Mouse (Mus musculus) brain, embryonic 14.5 days (tissue): ENCODE measurements around the gene Ksr2.

ENCODE experiments used
- CTCF ChIP-seq: fragments of 200-500 bp; IDR thresholded peaks from 2 replicates; pipeline ENCODE4 v1.5.1; 2012; ENCODE audit warnings: inconsistent platforms, mild to moderate bottlenecking, moderate library complexity, borderline replicate concordance; ENCODE audit not compliant: insufficient read depth, insufficient read length; ENCODE audit errors: extremely low read depth
- POLR2A ChIP-seq: fragments of 200-500 bp; IDR thresholded peaks from 2 replicates; pipeline ENCODE4 v1.6.1; 2012; ENCODE audit warnings: mild to moderate bottlenecking, inconsistent platforms, borderline replicate concordance; ENCODE audit not compliant: poor library complexity, insufficient read depth, insufficient read length, severe bottlenecking; ENCODE audit errors: extremely low read depth

DNA sequence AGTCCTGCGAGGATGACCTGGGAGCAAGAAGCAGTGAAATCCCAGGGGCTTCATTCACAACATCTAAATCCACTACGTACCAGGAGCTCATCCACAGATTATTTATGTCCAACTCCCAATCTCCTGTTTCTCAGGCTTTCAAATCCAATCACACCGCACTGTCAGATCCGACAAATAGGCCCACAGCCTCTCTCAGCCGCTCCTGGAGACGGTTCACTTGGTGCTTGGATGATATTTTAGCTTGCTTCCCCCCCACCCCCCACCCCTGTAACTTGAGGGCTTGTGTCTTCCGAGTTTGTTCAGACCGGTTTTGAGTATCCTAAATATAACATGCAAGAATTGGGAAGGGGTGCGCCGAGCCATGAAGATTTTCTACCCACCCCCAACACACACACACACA is 297.8 kb downstream of the Ksr2 start:
- TF ChIP-seq CTCF = no peak
- no peak for TF ChIP-seq POLR2A
